Mouse (Mus musculus) midbrain, postnatal 0 days (tissue): ENCODE data around the gene Gm49380. TPM values are rescaled to one million over a fixed set of nuclear protein-coding genes. Genes with fewer than 3 reads are reported as not detected.

Source experiments
- ATAC-seq: fragments of 200-750 bp; cut with Nextera tagmentation; 2 replicates; pipeline ENCODE4 v1.8.0; 2017; ENCODE audit warnings: moderate number of reproducible peaks, mild to moderate bottlenecking, moderate TSS enrichment, moderate library complexity; ENCODE audit not compliant: low FRiP score
- DNase-seq: peaks from one replicate; pipeline ENCODE4 v3.0.0-alpha.2; 2015; ENCODE audit warnings: low spot score
- H3K27ac ChIP-seq: fragments of 300-500 bp; sonication (generic); 2 replicates; pipeline ENCODE4 v1.5.1; 2014; ENCODE audit warnings: low read depth, mild to moderate bottlenecking, low read length, mixed read lengths
- H3K27me3 ChIP-seq: fragments of 300-500 bp; sonication (generic); 2 replicates; pipeline ENCODE4 v1.6.1; 2014; ENCODE audit warnings: low read length, control low read depth, mixed read lengths; ENCODE audit not compliant: insufficient read depth
- H3K36me3 ChIP-seq: fragments of 300-500 bp; sonication (generic); 2 replicates; pipeline ENCODE4 v1.6.1; 2014; ENCODE audit warnings: low read length, control low read depth, mixed read lengths; ENCODE audit not compliant: insufficient read depth
- H3K4me1 ChIP-seq: fragments of 300-500 bp; sonication (generic); 2 replicates; pipeline ENCODE4 v1.6.1; 2014; ENCODE audit warnings: mild to moderate bottlenecking, control low read depth, antibody characterized with exemption, low read length, mixed read lengths; ENCODE audit not compliant: insufficient read depth
- H3K4me2 ChIP-seq: fragments of 300-500 bp; sonication (generic); 2 replicates; pipeline ENCODE4 v1.6.1; 2014; ENCODE audit warnings: low read depth, mild to moderate bottlenecking, low read length, mixed read lengths; ENCODE audit not compliant: poor library complexity, severe bottlenecking
- H3K4me3 ChIP-seq: fragments of 300-500 bp; sonication (generic); 2 replicates; pipeline ENCODE4 v1.5.1; 2014; ENCODE audit warnings: low read depth, mild to moderate bottlenecking, low read length, moderate library complexity
- H3K9ac ChIP-seq: fragments of 300-500 bp; sonication (generic); replicated peaks from 2 replicates; pipeline ENCODE4 v1.6.1; 2014; ENCODE audit warnings: mild to moderate bottlenecking, low read length, moderate library complexity, mixed read lengths; ENCODE audit not compliant: poor library complexity, severe bottlenecking
- H3K9me3 ChIP-seq: fragments of 300-500 bp; sonication (generic); 2 replicates; pipeline ENCODE4 v1.6.1; 2016; ENCODE audit warnings: low read length, control low read depth
- CTCF ChIP-seq: IDR thresholded peaks from 2 replicates; pipeline ENCODE4 v1.5.1; 2016; ENCODE audit warnings: antibody characterized with exemption, mild to moderate bottlenecking
- WGBS: fragments of 180-500 bp; shearing (Covaris S2); extraction: QIAGEN DNeasy Blood & Tissue Kit; methylation state at CpG from one replicate; pipeline ENCODE4 v1.1.7; 2014; 5-methylcytosine and 5-hydroxymethylcytosine counted together
- polyA plus RNA-seq: library from polyadenylated mRNA; unstranded; fragments of >200 nt; fragmentation: Nextera tagmentation; extraction: Ambion mirVana; gene quantifications from 2 replicates; pipeline ENCODE4 v1.2.1, GENCODE M21; 2015
- total RNA-seq: library from RNA; depleted of rRNA; stranded (reverse); fragments of >200 nt; gene quantifications from 2 replicates; pipeline ENCODE4 v1.2.3, GENCODE M21; 2014

The Gm49380 gene
- total and polyA plus RNA-seq, 2 experiments from 2014 or later = 0.07 TPM; not detected in 1

DNA sequence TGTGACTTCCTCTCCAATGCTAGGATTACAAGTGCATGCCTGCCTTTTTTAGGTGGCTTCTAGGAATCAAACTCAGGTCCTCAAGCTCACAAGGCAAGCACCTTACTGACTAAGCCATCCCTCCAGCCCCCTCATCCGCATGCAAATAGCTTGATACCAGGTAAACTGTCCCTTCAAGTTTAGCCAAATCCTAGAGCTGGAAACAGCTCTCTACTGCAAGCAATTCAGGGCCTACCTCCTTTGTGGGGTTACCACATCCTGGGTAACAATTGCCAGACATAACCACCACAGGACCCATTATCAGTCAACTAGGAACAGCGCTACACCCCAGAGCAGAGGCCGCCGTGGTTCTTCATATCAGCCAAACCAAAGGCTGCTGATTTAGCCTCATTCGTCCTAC lies 82.2 kb downstream of the Gm49380 start:
- no peak overlapping the region for H3K4me2 ChIP-seq
- 80% methylated on average over 5 of the region's 5 CpGs for WGBS
- no peak overlapping the region for H3K27ac ChIP-seq
- no peaks in the 10 kb centered on the region for H3K36me3 ChIP-seq
- no peaks in the 10 kb centered on the region for H3K9me3 ChIP-seq
- DNase-seq = no peak
- H3K4me1 ChIP-seq = no peaks in the 10 kb centered on the region
- no peak for TF ChIP-seq CTCF
- H3K9ac ChIP-seq = no peak overlapping the region
- H3K27me3 ChIP-seq = no peaks in the 10 kb centered on the region
- ATAC-seq = no peak
- no peak overlapping the region for H3K4me3 ChIP-seq

DNA sequence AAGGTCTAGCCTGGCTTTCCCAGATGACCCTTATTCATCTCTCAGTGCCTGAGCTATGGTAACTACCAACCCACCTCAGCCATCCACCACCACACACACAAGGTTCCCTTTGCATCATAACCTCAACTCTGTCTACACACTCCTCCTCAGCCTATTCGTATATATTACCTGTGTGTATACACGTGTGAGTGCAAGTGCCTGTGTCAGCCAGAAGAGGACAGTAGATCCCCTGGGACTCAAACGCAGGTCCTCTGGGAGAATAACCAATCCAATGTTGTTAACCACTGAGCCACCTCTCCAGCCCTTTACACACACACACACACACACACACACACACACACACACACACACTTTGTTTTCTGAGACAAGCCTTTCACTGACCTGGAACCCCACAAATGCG lies 82.7 kb downstream of the Gm49380 start:
- no peak overlapping the region for H3K4me3 ChIP-seq
- H3K9me3 ChIP-seq = no peaks in the 10 kb centered on the region
- no peaks in the 10 kb centered on the region for H3K4me1 ChIP-seq
- no peaks in the 10 kb centered on the region for H3K36me3 ChIP-seq
- no peak for DNase-seq
- TF ChIP-seq CTCF = no peak
- no peak overlapping the region for H3K27ac ChIP-seq
- WGBS = 95% methylated on average over 4 of the region's 4 CpGs
- H3K27me3 ChIP-seq = no peaks in the 10 kb centered on the region
- no peak overlapping the region for H3K4me2 ChIP-seq
- ATAC-seq = no peak
- no peak overlapping the region for H3K9ac ChIP-seq

DNA sequence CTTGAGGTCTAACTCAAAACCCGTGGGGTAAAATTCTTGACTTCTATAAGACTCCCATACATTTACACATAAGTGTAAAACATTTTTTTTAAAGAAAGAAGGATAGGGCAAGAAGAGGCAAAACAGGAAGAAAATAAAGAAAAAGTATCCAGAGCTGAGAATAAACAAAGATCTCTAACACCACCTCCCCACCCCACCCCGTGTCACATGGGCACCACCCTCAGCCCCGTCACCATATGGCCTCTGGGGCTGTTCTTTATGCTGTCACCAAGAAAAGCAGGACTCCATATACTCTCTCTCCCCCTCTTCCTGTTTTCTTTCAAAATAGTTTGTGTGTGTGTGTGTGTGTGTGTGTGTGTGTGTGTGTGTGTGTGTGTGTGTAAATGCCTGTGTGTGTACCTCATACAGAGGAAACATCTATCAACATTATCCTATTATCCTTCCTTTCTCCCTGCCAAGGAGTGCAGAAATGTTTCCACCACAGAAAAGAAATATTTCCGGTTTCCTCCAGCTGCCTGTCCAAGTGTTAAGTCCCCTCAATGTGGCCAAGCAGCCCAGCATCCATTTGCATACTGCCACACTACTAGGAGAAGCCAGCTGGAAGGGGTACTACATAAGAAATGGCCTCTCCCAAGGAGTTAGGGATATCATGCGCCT lies 83.6 kb downstream of the Gm49380 start:
- Histone ChIP-seq H3K4me1 (no peaks in the 10 kb centered on the region), H3K36me3 (no peaks in the 10 kb centered on the region), H3K27ac (no peak overlapping the region), H3K4me3 (no peak overlapping the region), H3K4me2 (no peak overlapping the region), H3K27me3 (no peaks in the 10 kb centered on the region), H3K9me3 (no peaks in the 10 kb centered on the region), H3K9ac (no peak overlapping the region)
- no peak for DNase-seq
- TF ChIP-seq CTCF = no peak
- 72% methylated on average over 5 of the region's 5 CpGs for WGBS
- ATAC-seq = no peak

DNA sequence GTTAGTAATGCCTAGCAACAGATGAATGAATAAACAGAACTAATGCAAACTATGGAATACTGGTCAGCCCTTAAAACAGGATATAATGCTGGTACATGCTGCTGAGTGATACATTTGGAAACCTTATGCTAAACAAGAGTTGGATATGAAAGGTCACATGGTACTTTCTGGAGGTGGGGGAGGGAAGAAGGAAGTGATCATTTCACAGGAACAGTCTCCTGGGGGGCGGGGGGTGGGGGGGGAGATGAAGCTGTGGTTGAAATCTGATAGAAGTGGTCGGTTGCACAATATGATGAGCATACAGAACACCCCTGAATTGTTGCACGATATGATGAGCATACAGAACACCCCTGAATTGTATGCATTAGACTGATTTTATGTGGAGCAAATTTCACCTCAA lies 89.2 kb downstream of the Gm49380 start:
- Histone ChIP-seq H3K9me3 (no peaks in the 10 kb centered on the region), H3K27me3 (no peaks in the 10 kb centered on the region), H3K27ac (no peak overlapping the region), H3K4me1 (no peaks in the 10 kb centered on the region), H3K9ac (no peak overlapping the region), H3K4me3 (no peak overlapping the region), H3K4me2 (no peak overlapping the region), H3K36me3 (no peaks in the 10 kb centered on the region)
- 77% methylated on average over 3 of the region's 3 CpGs for WGBS
- DNase-seq = no peak
- ATAC-seq = no peak
- no peak for TF ChIP-seq CTCF

DNA sequence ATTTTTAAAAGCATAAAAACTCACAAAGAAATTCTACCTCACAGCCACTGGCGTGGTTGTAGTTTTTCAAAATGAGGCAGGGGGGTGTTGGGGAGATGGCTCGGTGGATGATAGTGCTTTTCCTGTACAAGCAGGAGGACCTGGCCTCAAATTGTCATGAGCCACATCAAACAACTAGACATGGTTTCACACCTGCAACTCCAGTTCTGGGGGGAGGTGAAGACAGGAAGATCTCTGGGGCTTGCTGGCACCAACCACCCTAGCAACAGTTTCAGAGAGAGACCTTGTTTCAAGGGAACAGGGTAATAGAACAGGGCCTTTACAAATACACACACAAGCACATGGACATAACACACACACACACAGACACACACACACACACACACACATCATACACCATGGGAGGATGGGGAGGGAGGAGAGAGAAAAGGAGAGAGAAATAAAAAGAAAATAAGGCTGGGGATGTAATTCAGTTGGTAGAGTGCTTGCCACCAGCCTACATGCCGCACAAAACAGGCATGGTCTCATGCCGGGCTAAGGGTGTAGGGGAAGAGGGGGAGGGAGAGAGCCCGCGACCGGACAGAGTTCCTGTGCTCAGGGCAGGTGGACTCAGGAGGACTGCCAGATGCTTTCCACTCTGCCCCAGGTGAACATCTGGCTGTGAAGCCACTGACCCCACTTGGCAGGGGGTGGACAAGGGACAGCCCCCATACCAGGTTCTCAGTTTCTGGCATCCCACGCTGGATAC lies 91.0 kb downstream of the Gm49380 start:
- no peak for ATAC-seq
- Histone ChIP-seq H3K27ac (no peak overlapping the region), H3K9me3 (no peaks in the 10 kb centered on the region), H3K4me1 (no peaks in the 10 kb centered on the region), H3K9ac (no peak overlapping the region), H3K4me3 (no peak overlapping the region), H3K27me3 (no peaks in the 10 kb centered on the region), H3K4me2 (no peak overlapping the region), H3K36me3 (no peaks in the 10 kb centered on the region)
- no peak for DNase-seq
- no peak for TF ChIP-seq CTCF
- WGBS = 70% methylated on average over 8 of the region's 8 CpGs

DNA sequence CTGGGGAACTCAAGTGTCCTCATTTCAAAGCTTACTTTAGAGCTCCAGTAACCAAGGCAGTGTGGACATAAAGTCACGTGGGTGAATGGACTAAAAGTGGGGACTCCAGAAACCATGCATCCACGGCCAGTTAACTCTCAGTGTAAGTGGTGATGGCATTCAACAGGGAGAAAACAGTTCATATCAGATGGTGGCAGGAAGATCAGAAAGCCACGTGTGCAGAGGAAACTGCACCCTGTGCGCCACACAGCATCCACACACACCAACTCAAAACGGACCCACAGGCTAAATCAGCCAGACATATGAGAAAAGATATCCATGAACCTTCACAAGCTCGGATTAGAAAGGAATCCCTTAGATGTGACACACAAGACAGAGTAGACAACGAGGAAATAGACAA lies 93.3 kb downstream of the Gm49380 start:
- H3K27me3 ChIP-seq = no peaks in the 10 kb centered on the region
- H3K4me3 ChIP-seq = no peak overlapping the region
- no peak overlapping the region for H3K27ac ChIP-seq
- WGBS = 90% methylated on average over 7 of the region's 7 CpGs
- H3K4me2 ChIP-seq = no peak overlapping the region
- H3K9ac ChIP-seq = no peak overlapping the region
- no peak for ATAC-seq
- no peaks in the 10 kb centered on the region for H3K36me3 ChIP-seq
- no peaks in the 10 kb centered on the region for H3K9me3 ChIP-seq
- TF ChIP-seq CTCF = no peak
- DNase-seq = no peak
- H3K4me1 ChIP-seq = no peaks in the 10 kb centered on the region
